Mouse (Mus musculus) spleen, adult 10 weeks (tissue): ENCODE results near the gene Scnn1a. TPM values are rescaled to one million over a fixed set of nuclear protein-coding genes. Genes with fewer than 3 reads are reported as not detected.

ENCODE experiments used
- polyA plus RNA-seq: library from polyadenylated mRNA; stranded (reverse); fragments of 350-450 nt; fragmentation: Illumina TruSeq; extraction: RNeasy Lipid Tissue Mini Kit (QIAGEN cat#74804); gene quantifications from one replicate; pipeline ENCODE4 v1.2.3, GENCODE M21; 2015; ENCODE audit warnings: low replicate concordance; ENCODE audit not compliant: insufficient read depth

Gene Scnn1a
- 0.84 TPM for polyA plus RNA-seq

GRCm38 (mm10) chr6:125320323-125320722 is at the start of gene Scnn1a:
TSS of gene Scnn1a (plus strand) at chr6:125320659.

GRCm38 (mm10) chr6:125285890-125286289 is 34.6 kb upstream of the Scnn1a start, which contains the start of gene Tuba3a:
TSS of gene Tuba3a (minus strand) at chr6:125286042.

GRCm38 (mm10) chr6:125313546-125314230 is 6.8 kb upstream of the Scnn1a start, which contains the start of gene Ltbr:
TSS of gene Ltbr (minus strand) at chr6:125313885.

GRCm38 (mm10) chr6:125348721-125349574 is 28.5 kb downstream of the Scnn1a start, which contains the start of gene Tnfrsf1a:
TSS of gene Tnfrsf1a (plus strand) at chr6:125349362.

GRCm38 (mm10) chr6:125380372-125381360 is 60.2 kb downstream of the Scnn1a start, which contains the start of gene Plekhg6:
TSS of gene Plekhg6 (minus strand) at chr6:125380793.

Other genes starting within 250 kb of the Scnn1a start
- 174 TPM for gene Chd4, start 224.7 kb upstream of the Scnn1a start, polyA plus RNA-seq
- gene Nop2, start 188.8 kb upstream of the Scnn1a start, polyA plus RNA-seq, result 22.7 TPM
- gene Iffo1, start 175.4 kb upstream of the Scnn1a start, polyA plus RNA-seq, result 29.6 TPM
- 414 TPM for gene Gapdh, start 154.2 kb upstream of the Scnn1a start, polyA plus RNA-seq
- 55.5 TPM for gene Ncapd2, start 129.0 kb upstream of the Scnn1a start, polyA plus RNA-seq
- 61.7 TPM for gene Mrpl51, start 128.9 kb upstream of the Scnn1a start, polyA plus RNA-seq
- gene Vamp1, start 105.1 kb upstream of the Scnn1a start, polyA plus RNA-seq, result 89.9 TPM
- 29.2 TPM for gene Tapbpl, start 88.8 kb upstream of the Scnn1a start, polyA plus RNA-seq
- 35.2 TPM for gene Cd27, start 83.6 kb upstream of the Scnn1a start, polyA plus RNA-seq
- not detected for gene Tuba3a, start 34.6 kb upstream of the Scnn1a start, polyA plus RNA-seq
- gene Ltbr, start 6.8 kb upstream of the Scnn1a start, polyA plus RNA-seq, result 7.2 TPM
- gene Tnfrsf1a, start 28.7 kb downstream of the Scnn1a start, polyA plus RNA-seq, result 29.9 TPM
- gene Plekhg6, start 60.1 kb downstream of the Scnn1a start, polyA plus RNA-seq, result not detected
- 129 TPM for gene Cd9, start 174.1 kb downstream of the Scnn1a start, polyA plus RNA-seq
- 5.5 TPM for gene Vwf, start 226.1 kb downstream of the Scnn1a start, polyA plus RNA-seq